Mouse (Mus musculus) midbrain, embryonic 15.5 days (tissue): ENCODE results near the gene Pde10a. TPM values are rescaled to one million over a fixed set of nuclear protein-coding genes. Genes with fewer than 3 reads are reported as not detected.

Source experiments
- ATAC-seq: fragments of 200-750 bp; cut with Nextera tagmentation; replicated peaks from 2 replicates; pipeline ENCODE4 v1.8.0; 2017; ENCODE audit warnings: moderate TSS enrichment
- H3K27ac ChIP-seq: fragments of 300-500 bp; sonication (generic); 2 replicates; pipeline ENCODE4 v1.5.1; 2015; ENCODE audit warnings: mild to moderate bottlenecking, inconsistent platforms
- H3K27me3 ChIP-seq: fragments of 300-500 bp; sonication (generic); replicated peaks from 2 replicates; pipeline ENCODE4 v1.6.1; 2015; ENCODE audit warnings: inconsistent platforms
- H3K36me3 ChIP-seq: fragments of 300-500 bp; sonication (generic); replicated peaks from 2 replicates; pipeline ENCODE4 v1.6.1; 2015; ENCODE audit warnings: inconsistent platforms
- H3K4me1 ChIP-seq: fragments of 300-500 bp; sonication (generic); 2 replicates; pipeline ENCODE4 v1.6.1; 2015; ENCODE audit warnings: inconsistent platforms
- H3K4me2 ChIP-seq: fragments of 300-500 bp; sonication (generic); 2 replicates; pipeline ENCODE4 v1.6.1; 2015; ENCODE audit warnings: inconsistent platforms, mild to moderate bottlenecking, moderate library complexity
- H3K4me3 ChIP-seq: fragments of 300-500 bp; sonication (generic); 2 replicates; pipeline ENCODE4 v1.5.1; 2015; ENCODE audit warnings: mild to moderate bottlenecking, inconsistent platforms
- H3K9ac ChIP-seq: fragments of 300-500 bp; sonication (generic); 2 replicates; pipeline ENCODE4 v1.6.1; 2015; ENCODE audit warnings: mild to moderate bottlenecking, inconsistent platforms
- H3K9me3 ChIP-seq: fragments of 300-500 bp; sonication (generic); 2 replicates; pipeline ENCODE4 v1.6.1; 2016; ENCODE audit warnings: inconsistent platforms
- WGBS: fragments of 180-500 bp; shearing (Covaris S2); methylation state at CpG from one replicate; pipeline ENCODE4 v1.1.7; 2015; ENCODE audit warnings: mixed read lengths; 5-methylcytosine and 5-hydroxymethylcytosine counted together
- polyA plus RNA-seq: library from polyadenylated mRNA; unstranded; fragments of >200 nt; fragmentation: Nextera tagmentation; extraction: Ambion mirVana; gene quantifications from 2 replicates; pipeline ENCODE4 v1.2.1, GENCODE M21; 2015

The Pde10a gene
- polyA plus RNA-seq, 1 experiment from 2014 or later = 17.3 TPM

DNA sequence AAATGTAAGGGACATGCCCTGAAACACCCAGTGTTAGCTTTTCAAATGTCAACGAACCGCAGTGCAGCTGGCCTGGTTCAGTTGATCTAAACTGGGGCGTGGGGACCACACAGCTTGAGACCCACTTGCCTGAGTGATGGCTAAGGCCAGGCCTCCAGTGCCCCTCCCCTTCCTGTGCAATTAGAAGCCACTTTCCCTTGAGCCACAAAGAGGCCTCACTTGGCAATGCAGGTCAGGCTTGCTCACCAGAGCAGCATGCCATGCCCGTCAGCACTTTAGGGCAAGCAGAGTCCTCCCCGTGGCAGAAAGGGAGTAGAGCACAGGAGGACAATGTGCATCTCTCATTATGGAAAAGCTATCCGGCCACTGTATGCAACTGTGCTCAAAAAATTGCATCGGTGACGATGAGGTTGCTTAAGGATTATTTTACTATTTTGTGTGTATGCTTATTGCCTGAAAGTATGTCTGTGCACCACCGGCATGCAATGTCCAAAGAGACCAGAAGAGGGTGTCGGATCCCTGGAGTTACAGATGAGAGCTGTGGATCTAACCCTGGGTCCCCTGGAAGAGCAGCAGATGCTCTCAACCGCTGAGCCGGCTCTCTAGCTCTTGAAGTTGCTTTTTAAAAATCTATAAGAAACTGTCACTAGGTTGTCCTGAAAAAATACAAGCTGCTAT is 114.7 kb downstream of the Pde10a start:
- Histone ChIP-seq H3K27ac (no peak overlapping the region), H3K4me3 (no peak overlapping the region), H3K9me3 (no peaks in the 10 kb centered on the region), H3K4me2 (no peak overlapping the region), H3K36me3 (no peaks in the 10 kb centered on the region), H3K4me1 (no peaks in the 10 kb centered on the region), H3K9ac (no peak overlapping the region), H3K27me3 (no peaks in the 10 kb centered on the region)
- no peak for ATAC-seq
- 81% methylated on average over 12 of the region's 12 CpGs for WGBS

DNA sequence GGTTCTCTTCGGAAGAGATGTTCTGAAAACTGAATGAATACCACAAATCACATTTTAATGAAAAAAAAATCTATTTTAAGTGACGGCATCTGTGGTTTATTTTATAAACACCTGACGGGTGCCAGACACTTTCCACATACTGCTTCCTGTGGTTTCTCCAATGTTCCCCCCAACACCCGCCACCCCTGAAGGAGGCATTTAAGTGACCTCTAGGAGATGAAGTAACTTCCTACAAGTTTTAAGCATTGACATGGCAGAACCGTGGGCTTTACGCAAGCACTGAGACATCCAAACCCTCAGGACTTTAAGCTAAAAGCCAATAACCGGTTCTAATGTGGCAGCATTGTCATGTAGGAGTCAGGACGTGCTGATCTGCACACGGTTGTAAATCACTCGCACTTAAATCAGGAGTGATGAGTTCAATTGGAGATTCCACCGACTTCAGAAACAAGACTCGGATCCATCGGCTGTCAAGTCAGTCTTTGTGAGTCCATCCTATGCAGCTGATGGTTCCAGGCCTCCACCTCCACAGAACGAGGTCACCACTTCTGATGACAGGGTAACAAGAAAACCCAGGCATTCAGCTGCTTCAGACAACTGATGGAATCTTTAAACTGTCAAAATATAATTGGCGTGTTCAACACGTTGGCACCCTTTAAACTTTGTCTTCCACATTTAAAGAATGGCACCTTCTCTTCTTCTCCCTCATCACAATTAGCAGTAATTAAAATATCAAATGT is 115.7 kb downstream of the Pde10a start:
- 86% methylated on average over 16 of the region's 16 CpGs for WGBS
- Histone ChIP-seq H3K4me3 (no peak overlapping the region), H3K4me1 (no peaks in the 10 kb centered on the region), H3K36me3 (no peaks in the 10 kb centered on the region), H3K27ac (no peak overlapping the region), H3K27me3 (no peaks in the 10 kb centered on the region), H3K9me3 (no peaks in the 10 kb centered on the region), H3K9ac (no peak overlapping the region), H3K4me2 (no peak overlapping the region)
- ATAC-seq = no peak

DNA sequence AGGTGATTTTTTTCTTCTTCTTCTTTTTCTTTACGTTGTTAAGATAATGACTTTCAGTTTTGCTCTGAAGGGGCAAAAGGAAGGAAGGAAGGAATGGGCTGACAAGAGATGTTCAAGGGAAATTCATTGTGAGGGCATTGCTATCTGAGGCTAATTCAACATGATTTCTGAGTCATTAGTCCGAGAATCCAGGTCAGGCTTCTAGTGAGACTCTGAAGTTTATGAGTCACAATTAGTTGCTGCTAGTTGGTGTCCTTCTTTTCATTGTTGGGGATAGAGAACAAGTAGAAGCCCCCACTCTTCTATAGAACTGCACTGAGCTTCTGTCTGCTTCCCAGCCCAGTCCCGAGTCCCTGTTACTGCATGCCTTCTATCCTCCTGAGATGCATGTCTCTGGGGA is 116.3 kb downstream of the Pde10a start:
- no peak overlapping the region for H3K4me3 ChIP-seq
- no peaks in the 10 kb centered on the region for H3K27me3 ChIP-seq
- 57% methylated on average over 3 of the region's 3 CpGs for WGBS
- H3K9ac ChIP-seq = no peak overlapping the region
- H3K4me1 ChIP-seq = no peaks in the 10 kb centered on the region
- H3K4me2 ChIP-seq = no peak overlapping the region
- H3K36me3 ChIP-seq = no peaks in the 10 kb centered on the region
- no peak for ATAC-seq
- H3K9me3 ChIP-seq = no peaks in the 10 kb centered on the region
- H3K27ac ChIP-seq = no peak overlapping the region

DNA sequence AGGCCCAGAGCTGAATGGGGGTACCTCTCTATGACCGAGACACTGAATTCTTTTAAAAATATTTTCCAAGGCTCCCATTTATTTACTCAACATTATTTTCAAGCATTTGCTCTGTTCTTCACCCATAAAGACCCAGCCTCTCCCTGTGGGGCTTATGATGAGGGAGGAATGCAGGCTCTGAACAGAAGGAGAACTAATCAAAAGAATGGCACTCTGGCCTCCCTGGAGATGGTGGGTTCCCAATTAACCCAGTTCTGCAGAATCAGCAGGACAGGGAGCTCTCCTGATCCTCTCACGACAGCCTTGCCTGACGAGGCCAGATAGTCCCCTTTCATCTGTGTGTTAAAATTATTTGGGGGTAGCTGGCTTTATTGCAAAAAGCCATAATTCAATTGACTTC is 117.2 kb downstream of the Pde10a start:
- Histone ChIP-seq H3K4me2 (no peak overlapping the region), H3K27me3 (no peaks in the 10 kb centered on the region), H3K9me3 (no peaks in the 10 kb centered on the region), H3K27ac (no peak overlapping the region), H3K9ac (no peak overlapping the region), H3K4me3 (no peak overlapping the region), H3K4me1 (peaks cover 3% of the 10 kb centered on the region), H3K36me3 (no peaks in the 10 kb centered on the region)
- 48% methylated on average over 3 of the region's 3 CpGs for WGBS
- ATAC-seq = no peak

DNA sequence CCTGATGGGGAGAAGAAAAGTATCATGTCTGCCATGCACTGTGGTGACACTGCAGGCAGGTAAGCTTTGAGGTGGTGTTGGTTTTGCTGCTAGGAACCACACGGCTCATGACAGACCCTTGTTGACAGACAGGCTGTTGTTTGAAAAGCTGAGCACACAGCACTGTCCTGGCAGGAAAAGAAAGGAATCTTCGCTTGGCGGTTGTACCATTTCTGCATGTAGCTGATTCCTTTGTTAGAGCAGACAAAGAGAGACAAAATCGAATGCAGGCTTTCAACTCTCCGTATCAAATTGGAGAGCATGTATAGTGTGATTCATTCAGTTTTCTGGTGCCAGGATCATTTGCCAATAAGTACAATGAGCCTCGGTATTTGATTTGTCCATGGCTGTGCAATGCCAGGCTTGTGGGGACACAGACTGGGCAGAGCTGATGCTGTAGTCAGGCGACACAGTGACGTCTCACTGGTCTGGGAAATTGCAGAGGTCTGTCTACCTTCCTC is 122.2 kb downstream of the Pde10a start:
- Histone ChIP-seq H3K4me3 (no peak overlapping the region), H3K4me2 (no peak overlapping the region), H3K27ac (peak overlapping the region; percentile 76), H3K9me3 (no peaks in the 10 kb centered on the region), H3K36me3 (no peaks in the 10 kb centered on the region), H3K4me1 (peaks cover 11% of the 10 kb centered on the region), H3K27me3 (no peaks in the 10 kb centered on the region), H3K9ac (no peak overlapping the region)
- 10% methylated on average over 8 of the region's 8 CpGs for WGBS
- peak; percentile 91 for ATAC-seq

DNA sequence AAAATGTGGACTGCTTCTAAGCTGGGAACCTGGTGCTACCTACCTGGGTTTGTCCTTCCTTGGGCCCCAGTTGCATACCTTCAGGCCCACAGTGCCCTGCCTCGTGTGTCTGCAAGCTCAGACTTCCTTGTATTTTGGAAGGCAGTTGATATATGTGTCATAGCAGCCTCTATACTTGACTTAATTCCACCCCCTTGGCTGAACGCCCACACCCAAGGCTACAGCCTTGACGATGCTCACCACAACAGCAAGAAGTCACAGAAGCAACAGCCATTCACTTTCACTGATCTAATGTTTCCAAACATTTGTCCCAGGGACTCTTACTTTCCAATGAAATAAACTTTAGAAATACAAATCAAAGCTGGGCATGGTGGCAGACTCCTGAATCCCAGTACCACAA is 123.1 kb downstream of the Pde10a start:
- 77% methylated on average over 3 of the region's 3 CpGs for WGBS
- Histone ChIP-seq H3K4me2 (no peak overlapping the region), H3K27me3 (no peaks in the 10 kb centered on the region), H3K27ac (0 out of 2 replicates have a peak overlapping the region, but pooled peaks have one; percentile 38), H3K4me1 (peaks cover 11% of the 10 kb centered on the region), H3K9ac (no peak overlapping the region), H3K4me3 (no peak overlapping the region), H3K36me3 (no peaks in the 10 kb centered on the region), H3K9me3 (no peaks in the 10 kb centered on the region)
- ATAC-seq = no peak

DNA sequence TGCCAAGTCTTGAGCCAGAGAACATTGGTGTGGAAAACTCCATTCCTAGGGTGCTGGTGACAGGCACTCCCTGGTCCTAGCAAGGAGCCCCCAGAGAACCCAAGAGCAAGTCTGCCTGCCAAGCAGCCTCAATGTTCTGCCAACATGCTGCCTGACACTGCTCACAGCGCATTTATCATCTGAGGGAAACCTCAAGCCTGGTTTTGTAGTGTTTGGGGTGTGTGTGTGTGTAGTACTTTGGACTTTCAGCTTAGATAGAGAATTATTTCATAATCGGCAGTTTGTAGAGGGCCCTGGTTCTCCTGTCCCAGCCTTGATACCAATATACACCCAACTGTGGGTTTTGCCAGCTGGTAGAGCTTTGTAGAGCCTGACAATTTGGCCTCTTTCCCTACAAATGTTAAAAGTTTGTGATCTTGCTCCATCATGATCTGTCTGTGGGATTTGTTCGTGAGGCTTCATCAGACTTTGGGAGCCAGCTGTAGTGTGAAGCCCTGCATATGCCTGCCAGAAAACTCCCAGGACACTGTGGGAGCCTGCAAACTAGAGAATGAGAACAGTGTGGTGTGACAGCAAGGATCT is 127.6 kb downstream of the Pde10a start:
- no peak for ATAC-seq
- 81% methylated on average over 3 of the region's 3 CpGs for WGBS
- Histone ChIP-seq H3K4me3 (no peak overlapping the region), H3K4me2 (no peak overlapping the region), H3K27ac (no peak overlapping the region), H3K27me3 (no peaks in the 10 kb centered on the region), H3K4me1 (peaks cover 4% of the 10 kb centered on the region), H3K36me3 (no peaks in the 10 kb centered on the region), H3K9ac (no peak overlapping the region), H3K9me3 (no peaks in the 10 kb centered on the region)

DNA sequence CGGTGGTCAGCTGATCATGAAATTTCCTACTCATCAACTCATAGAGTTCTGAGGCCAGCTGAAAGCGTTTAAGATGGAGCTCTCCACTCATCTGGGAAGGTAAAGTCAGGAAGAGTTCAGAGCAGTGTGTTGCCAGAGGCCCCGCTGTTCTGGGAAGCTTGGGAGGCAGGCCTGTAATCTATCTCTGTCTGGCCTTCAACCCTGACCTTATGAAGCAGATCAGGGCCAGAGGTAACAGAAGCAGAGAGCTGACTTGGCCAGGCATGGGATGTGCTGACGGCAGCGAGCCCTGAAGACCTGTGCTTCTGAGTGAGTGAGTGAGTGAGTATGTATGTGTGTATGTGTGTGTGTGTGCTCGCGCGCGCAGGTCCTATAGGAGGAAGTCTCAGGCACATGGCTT is 132.5 kb downstream of the Pde10a start:
- Histone ChIP-seq H3K9ac (no peak overlapping the region), H3K4me3 (no peak overlapping the region), H3K9me3 (no peaks in the 10 kb centered on the region), H3K27ac (no peak overlapping the region), H3K4me2 (no peak overlapping the region), H3K27me3 (no peaks in the 10 kb centered on the region), H3K4me1 (no peaks in the 10 kb centered on the region), H3K36me3 (no peaks in the 10 kb centered on the region)
- WGBS = 88% methylated on average over 9 of the region's 9 CpGs
- ATAC-seq = no peak

DNA sequence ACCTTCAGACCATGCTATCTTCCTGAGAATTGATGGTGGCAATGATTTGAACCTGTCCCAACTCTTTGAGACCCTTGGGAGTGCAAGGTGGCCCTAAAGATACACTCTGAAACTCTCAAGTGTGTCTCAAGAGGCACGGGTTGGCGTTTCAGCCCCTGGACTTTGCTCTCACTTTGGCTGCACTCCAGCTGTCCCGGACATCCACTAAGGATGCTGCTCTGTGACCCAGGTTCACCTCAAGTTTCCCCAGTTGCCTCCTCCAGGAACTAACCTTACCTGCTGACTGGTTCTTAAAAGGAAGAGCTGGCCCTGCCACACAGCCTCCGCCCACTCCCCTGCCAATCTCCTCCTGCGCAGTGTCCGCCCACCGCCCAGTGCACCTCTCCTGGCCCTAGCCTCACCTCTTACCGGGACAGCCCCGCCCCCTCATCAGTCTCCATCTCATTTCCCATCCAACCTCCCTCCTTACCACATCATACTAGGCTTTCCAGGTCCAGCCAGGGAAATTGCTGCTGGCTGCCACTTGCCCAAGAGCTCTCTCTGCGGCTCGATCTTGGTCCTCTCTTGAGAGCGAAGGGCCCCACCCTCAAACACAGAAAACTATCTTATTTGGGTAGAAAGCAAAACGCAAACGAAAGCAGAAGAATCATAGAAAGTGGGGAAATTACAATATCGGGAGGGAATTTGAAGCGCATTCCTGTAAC is 133.7 kb downstream of the Pde10a start:
- Histone ChIP-seq H3K4me1 (no peaks in the 10 kb centered on the region), H3K4me3 (no peak overlapping the region), H3K9me3 (no peaks in the 10 kb centered on the region), H3K36me3 (no peaks in the 10 kb centered on the region), H3K27ac (no peak overlapping the region), H3K9ac (no peak overlapping the region), H3K4me2 (no peak overlapping the region), H3K27me3 (no peaks in the 10 kb centered on the region)
- no peak for ATAC-seq
- WGBS = 69% methylated on average over 16 of the region's 16 CpGs

DNA sequence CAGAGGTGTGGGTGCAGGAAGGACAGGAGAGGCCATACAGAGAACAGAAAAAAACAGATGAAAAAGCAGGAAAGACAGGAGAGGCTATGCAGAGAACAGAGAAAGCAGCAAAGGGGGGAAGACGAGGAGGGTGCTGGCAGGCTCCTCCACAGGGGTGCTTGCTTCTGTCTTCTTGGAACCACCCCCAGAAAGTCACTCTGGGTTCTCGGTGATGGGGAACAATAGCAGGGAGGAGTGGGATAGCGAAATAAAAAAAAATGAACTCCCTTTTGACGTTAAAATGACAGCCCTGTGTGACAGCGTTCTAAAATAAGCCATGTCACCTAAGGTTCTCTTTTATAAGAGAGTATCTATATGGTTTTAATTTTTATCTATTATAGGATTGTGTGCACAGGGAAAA is 141.7 kb downstream of the Pde10a start:
- no peaks in the 10 kb centered on the region for H3K36me3 ChIP-seq
- H3K9me3 ChIP-seq = no peaks in the 10 kb centered on the region
- H3K27me3 ChIP-seq = no peaks in the 10 kb centered on the region
- H3K9ac ChIP-seq = no peak overlapping the region
- H3K4me2 ChIP-seq = no peak overlapping the region
- no peak for ATAC-seq
- H3K4me1 ChIP-seq = no peaks in the 10 kb centered on the region
- no peak overlapping the region for H3K27ac ChIP-seq
- no peak overlapping the region for H3K4me3 ChIP-seq
- 54% methylated on average over 5 of the region's 5 CpGs for WGBS

DNA sequence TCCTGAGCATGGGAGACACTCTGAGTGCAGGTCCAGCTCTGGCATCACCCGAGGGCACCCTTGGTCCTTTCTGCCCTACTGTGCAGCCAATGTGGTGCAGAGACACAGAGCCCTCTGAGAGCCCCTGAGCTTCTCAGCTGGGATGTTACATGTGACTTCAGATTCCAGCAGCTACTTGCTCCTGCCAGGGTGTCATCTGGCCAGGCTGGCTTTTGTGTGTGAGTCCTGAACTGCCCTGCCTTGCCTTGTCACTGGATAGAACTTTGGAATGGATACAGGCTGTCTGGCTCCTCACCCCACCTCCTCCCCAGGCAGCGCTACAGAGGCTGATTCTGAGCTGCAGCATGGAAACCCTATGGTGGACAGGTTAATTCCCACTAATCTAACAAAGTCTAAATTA is 149.5 kb downstream of the Pde10a start:
- WGBS = 73% methylated on average over 2 of the region's 2 CpGs
- Histone ChIP-seq H3K4me3 (no peak overlapping the region), H3K27me3 (no peaks in the 10 kb centered on the region), H3K9ac (no peak overlapping the region), H3K27ac (no peak overlapping the region), H3K4me1 (no peaks in the 10 kb centered on the region), H3K9me3 (no peaks in the 10 kb centered on the region), H3K4me2 (no peak overlapping the region), H3K36me3 (no peaks in the 10 kb centered on the region)
- ATAC-seq = no peak

DNA sequence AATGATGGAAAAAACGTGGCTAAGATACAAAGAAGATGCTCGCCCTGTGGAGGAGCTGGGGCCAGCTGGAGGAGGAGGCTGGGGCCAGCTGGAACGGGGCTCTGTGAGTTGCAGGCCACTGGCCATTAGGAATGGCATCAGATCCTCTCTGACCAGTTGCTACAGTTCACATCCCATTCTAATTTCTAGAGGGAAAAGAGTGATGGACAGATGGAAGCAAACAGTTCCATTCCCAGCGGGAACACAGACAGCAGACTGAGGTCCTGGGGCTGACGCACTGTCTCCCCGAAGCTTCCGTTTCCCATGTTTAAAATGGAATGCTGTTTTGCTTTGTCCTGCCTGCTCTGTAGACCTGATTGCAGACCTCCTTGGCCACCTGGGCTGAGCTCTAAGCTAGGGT is 161.2 kb downstream of the Pde10a start:
- Histone ChIP-seq H3K9me3 (no peaks in the 10 kb centered on the region), H3K4me1 (no peaks in the 10 kb centered on the region), H3K27ac (no peak overlapping the region), H3K27me3 (no peaks in the 10 kb centered on the region), H3K4me2 (no peak overlapping the region), H3K36me3 (no peaks in the 10 kb centered on the region), H3K9ac (no peak overlapping the region), H3K4me3 (no peak overlapping the region)
- 73% methylated on average over 7 of the region's 7 CpGs for WGBS
- ATAC-seq = no peak
